Mouse (Mus musculus): ENCODE results near the gene Spink8.

- no peak for TF ChIP-seq EP300 (IDR thresholded peaks at IDR 0.05; ENCODE audit: low read depth in 1 of 2, low read length in 2 of 2)
- TF ChIP-seq GATA1 (IDR thresholded peaks at IDR 0.05; ENCODE audit: low read depth, low read length) = no peak
- TF ChIP-seq MXI1 (IDR thresholded peaks at IDR 0.05; ENCODE audit: low read depth, low read length) = no peak
- TF ChIP-seq HCFC1 (IDR thresholded peaks at IDR 0.05; ENCODE audit: low read depth, low read length) = no peak
- no peak for TF ChIP-seq CTCF (IDR thresholded peaks at IDR 0.05 in 2 of 3, conservative IDR thresholded peaks at IDR 0.05 in 1 of 3; ENCODE audit: control insufficient read depth in 1 of 3, insufficient read depth in 1 of 3, low read depth in 2 of 3, low read length in 3 of 3, poor library complexity in 1 of 3, severe bottlenecking in 1 of 3)
- no peak for TF ChIP-seq TBP (IDR thresholded peaks at IDR 0.05; ENCODE audit: low read depth, low read length)
- no peak for TF ChIP-seq POLR2AphosphoS5 (IDR thresholded peaks at IDR 0.05; ENCODE audit: borderline replicate concordance, low read depth, low read length)
- no peak for TF ChIP-seq POLR2A (IDR thresholded peaks at IDR 0.05; ENCODE audit: control insufficient read depth in 1 of 2, insufficient read depth in 1 of 2, low read depth in 1 of 2, low read length in 2 of 2, poor library complexity in 1 of 2)
Observed at GRCm38 (mm10) chr9:109850099-109850498, 38.0 kb downstream of the Spink8 start.

All from MEL (cell line).